Mouse (Mus musculus): ENCODE data around the gene Slc25a31.

DNA sequence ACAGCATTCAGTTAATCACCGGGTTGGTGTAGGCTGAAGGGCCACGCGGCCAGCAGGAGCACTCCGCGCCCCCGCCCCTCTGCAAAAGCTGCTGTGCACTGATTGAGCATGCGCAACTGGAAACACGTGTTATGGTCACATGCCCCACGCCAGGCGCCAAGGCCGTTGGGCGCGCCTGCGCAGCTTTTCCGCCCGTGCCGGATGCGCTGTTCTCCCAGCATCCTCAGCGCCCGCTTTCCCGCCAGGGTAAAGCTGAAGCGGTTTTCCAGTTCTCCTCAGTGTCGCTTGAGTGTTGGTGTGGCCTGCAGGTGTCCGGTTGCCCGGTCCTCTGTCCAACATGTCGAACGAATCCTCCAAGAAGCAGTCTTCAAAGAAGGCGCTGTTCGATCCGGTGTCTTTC is at the start of gene Slc25a31:
- no peak for TF ChIP-seq CTCF (IDR thresholded peaks at IDR 0.05; ENCODE audit: borderline replicate concordance, insufficient read depth, low read depth, low read length)
- TF ChIP-seq POLR2A (IDR thresholded peaks at IDR 0.05; ENCODE audit: borderline replicate concordance, insufficient read depth, low read length) = no peak
